Mouse (Mus musculus): ENCODE results near the gene Bcl2l15. TPM values are rescaled to one million over a fixed set of nuclear protein-coding genes. Genes with fewer than 3 reads are reported as not detected.
"Not testable (repeated sequence)": the region's sequence is repeated elsewhere in the genome, so short reads cannot be mapped to it uniquely, and the experiment has no call there.

Bcl2l15 gene
- polyA plus RNA-seq, 1 experiment from 2014 or later: 0.14 TPM

GRCm38 (mm10) chr3:103835272-103835950 lies 3.0 kb downstream of the Bcl2l15 start:
- Histone ChIP-seq H3K9me3 (replicated peaks) (no peaks in the 10 kb centered on the region), H3K36me3 (no peaks in the 10 kb centered on the region), H3K4me1 (no peaks in the 10 kb centered on the region), H3K27ac (no peak overlapping the region), H3K27me3 (no peaks in the 10 kb centered on the region), H3K4me3 (replicated peaks) (no peak overlapping the region), H3K4me2 (no peak overlapping the region), H3K9ac (no peak overlapping the region)
- no peak for ATAC-seq (replicated peaks; ENCODE audit: low FRiP score)
- 80% methylated on average over 6 of the region's 6 CpGs for WGBS

GRCm38 (mm10) chr3:103835951-103836310 lies 3.5 kb downstream of the Bcl2l15 start:
- Histone ChIP-seq H3K4me3 (replicated peaks) (no peak overlapping the region), H3K27me3 (no peaks in the 10 kb centered on the region), H3K4me2 (no peak overlapping the region), H3K9me3 (replicated peaks) (0 out of 2 replicates have a peak, but pooled peaks cover 3% of the 10 kb centered on the region), H3K36me3 (no peaks in the 10 kb centered on the region), H3K9ac (no peak overlapping the region), H3K27ac (no peak overlapping the region), H3K4me1 (no peaks in the 10 kb centered on the region)
- WGBS: 80% methylated on average over 10 of the region's 10 CpGs
- no peak for ATAC-seq (replicated peaks; ENCODE audit: low FRiP score)

- H3K9me3 ChIP-seq (replicated peaks): 0 out of 2 replicates have a peak, but pooled peaks cover 3% of the 10 kb centered on the region
- H3K9ac ChIP-seq: no peak overlapping the region
- no peaks in the 10 kb centered on the region for H3K4me1 ChIP-seq
- no peaks in the 10 kb centered on the region for H3K27me3 ChIP-seq
- no peak overlapping the region for H3K27ac ChIP-seq
- no peaks in the 10 kb centered on the region for H3K36me3 ChIP-seq
- no peak for ATAC-seq (replicated peaks; ENCODE audit: low FRiP score)
- WGBS: 97% methylated on average over 5 of the region's 5 CpGs
- H3K4me3 ChIP-seq (replicated peaks): no peak overlapping the region
- H3K4me2 ChIP-seq: no peak overlapping the region
These were observed 4.1 kb downstream of the Bcl2l15 start for GRCm38 (mm10) chr3:103836453-103836852.

GRCm38 (mm10) chr3:103839711-103840110 lies 7.3 kb downstream of the Bcl2l15 start:
- H3K4me3 ChIP-seq (replicated peaks): no peak overlapping the region
- H3K27ac ChIP-seq: no peak overlapping the region
- ATAC-seq (replicated peaks; ENCODE audit: low FRiP score): no peak
- no peaks in the 10 kb centered on the region for H3K4me1 ChIP-seq
- no peaks in the 10 kb centered on the region for H3K27me3 ChIP-seq
- H3K9me3 ChIP-seq (replicated peaks): 0 out of 2 replicates have a peak, but pooled peaks cover 8% of the 10 kb centered on the region
- no peak overlapping the region for H3K4me2 ChIP-seq
- 91% methylated on average over 6 of the region's 6 CpGs for WGBS
- H3K9ac ChIP-seq: no peak overlapping the region
- no peaks in the 10 kb centered on the region for H3K36me3 ChIP-seq

GRCm38 (mm10) chr3:103840195-103840594 lies 7.8 kb downstream of the Bcl2l15 start:
- not testable (repeated sequence) for H3K9ac ChIP-seq; H3K36me3 ChIP-seq; H3K27me3 ChIP-seq; H3K4me3 ChIP-seq (replicated peaks); H3K4me1 ChIP-seq; H3K9me3 ChIP-seq (replicated peaks); H3K4me2 ChIP-seq; H3K27ac ChIP-seq; ATAC-seq (replicated peaks; ENCODE audit: low FRiP score)
- 84% methylated on average over 3 of the region's 3 CpGs for WGBS

GRCm38 (mm10) chr3:103840946-103841345 lies 8.5 kb downstream of the Bcl2l15 start:
- ATAC-seq (replicated peaks; ENCODE audit: low FRiP score); H3K9ac ChIP-seq; H3K27me3 ChIP-seq; H3K4me3 ChIP-seq (replicated peaks); H3K4me2 ChIP-seq; H3K36me3 ChIP-seq; H3K27ac ChIP-seq; H3K9me3 ChIP-seq (replicated peaks); H3K4me1 ChIP-seq: not testable (repeated sequence)
- WGBS: 92% methylated on average over 7 of the region's 7 CpGs

- H3K4me1 ChIP-seq: no peaks in the 10 kb centered on the region
- 79% methylated on average over 9 of the region's 9 CpGs for WGBS
These were observed 18.4 kb downstream of the Bcl2l15 start for GRCm38 (mm10) chr3:103850644-103851363.

GRCm38 (mm10) chr3:103851481-103851880 lies 19.1 kb downstream of the Bcl2l15 start:
- no peak for ATAC-seq (replicated peaks; ENCODE audit: low FRiP score)
- Histone ChIP-seq H3K36me3 (no peaks in the 10 kb centered on the region), H3K9ac (no peak overlapping the region), H3K4me2 (no peak overlapping the region), H3K27ac (no peak overlapping the region), H3K4me3 (replicated peaks) (no peak overlapping the region), H3K9me3 (replicated peaks) (no peaks in the 10 kb centered on the region), H3K27me3 (no peaks in the 10 kb centered on the region), H3K4me1 (no peaks in the 10 kb centered on the region)
- 76% methylated on average over 6 of the region's 6 CpGs for WGBS

More at GRCm38 (mm10) chr3:103850644-103851363, 18.4 kb downstream of the Bcl2l15 start:
- no peaks in the 10 kb centered on the region for H3K27me3 ChIP-seq
- ATAC-seq (replicated peaks; ENCODE audit: low FRiP score): no peak
- H3K9me3 ChIP-seq (replicated peaks): no peaks in the 10 kb centered on the region
- H3K4me2 ChIP-seq: no peak overlapping the region
- no peak overlapping the region for H3K4me3 ChIP-seq (replicated peaks)
- H3K9ac ChIP-seq: no peak overlapping the region
- no peaks in the 10 kb centered on the region for H3K36me3 ChIP-seq
- H3K27ac ChIP-seq: no peak overlapping the region

GRCm38 (mm10) chr3:103851882-103852281 lies 19.5 kb downstream of the Bcl2l15 start:
- Histone ChIP-seq H3K27me3 (no peaks in the 10 kb centered on the region), H3K4me2 (no peak overlapping the region), H3K4me3 (replicated peaks) (no peak overlapping the region), H3K27ac (no peak overlapping the region), H3K4me1 (no peaks in the 10 kb centered on the region), H3K9me3 (replicated peaks) (no peaks in the 10 kb centered on the region), H3K9ac (no peak overlapping the region), H3K36me3 (no peaks in the 10 kb centered on the region)
- no peak for ATAC-seq (replicated peaks; ENCODE audit: low FRiP score)
- 88% methylated on average over 8 of the region's 8 CpGs for WGBS

- no peak for ATAC-seq (replicated peaks; ENCODE audit: low FRiP score)
- no peak overlapping the region for H3K4me3 ChIP-seq (replicated peaks)
- H3K27me3 ChIP-seq: no peaks in the 10 kb centered on the region
- H3K9me3 ChIP-seq (replicated peaks): no peaks in the 10 kb centered on the region
- H3K36me3 ChIP-seq: no peaks in the 10 kb centered on the region
- H3K9ac ChIP-seq: no peak overlapping the region
- no peak overlapping the region for H3K27ac ChIP-seq
- no peaks in the 10 kb centered on the region for H3K4me1 ChIP-seq
- no peak overlapping the region for H3K4me2 ChIP-seq
- WGBS: 71% methylated on average over 3 of the region's 3 CpGs
These were observed 20.3 kb downstream of the Bcl2l15 start for GRCm38 (mm10) chr3:103852565-103853299.

GRCm38 (mm10) chr3:103853804-103854203 lies 21.4 kb downstream of the Bcl2l15 start:
- ATAC-seq (replicated peaks; ENCODE audit: low FRiP score): no peak
- WGBS: 66% methylated on average over 8 of the region's 8 CpGs
- Histone ChIP-seq H3K4me2 (no peak overlapping the region), H3K27me3 (no peaks in the 10 kb centered on the region), H3K4me1 (no peaks in the 10 kb centered on the region), H3K9me3 (replicated peaks) (no peaks in the 10 kb centered on the region), H3K4me3 (replicated peaks) (no peak overlapping the region), H3K9ac (no peak overlapping the region), H3K27ac (no peak overlapping the region), H3K36me3 (no peaks in the 10 kb centered on the region)

Data from kidney, embryonic 15.5 days (tissue).